Mouse (Mus musculus): ENCODE results near the gene Ufsp1. TPM values are rescaled to one million over a fixed set of nuclear protein-coding genes. Genes with fewer than 3 reads are reported as not detected.

The Ufsp1 gene
- total RNA-seq, 2 experiments from 2014 or later, result 5.2 TPM; not detected in 1

GRCm38 (mm10) chr5:137332857-137333511 is 38.6 kb downstream of the Ufsp1 start:
- ATAC-seq (replicated peaks; ENCODE audit: poor library complexity, severe bottlenecking), result peak; percentile 15

GRCm38 (mm10) chr5:137333512-137334174 is 39.2 kb downstream of the Ufsp1 start, which contains the start of gene Slc12a9:
Gene Slc12a9 (minus strand): TSS chr5:137333597.
- ATAC-seq (replicated peaks; ENCODE audit: poor library complexity, severe bottlenecking), result peak; percentile 91

- no peak for ATAC-seq (replicated peaks; ENCODE audit: poor library complexity, severe bottlenecking)
These were observed 39.9 kb downstream of the Ufsp1 start for GRCm38 (mm10) chr5:137334317-137334716.

- no peak for ATAC-seq (replicated peaks; ENCODE audit: poor library complexity, severe bottlenecking)
These were observed 40.6 kb downstream of the Ufsp1 start for GRCm38 (mm10) chr5:137335066-137335465.

- no peak for ATAC-seq (replicated peaks; ENCODE audit: poor library complexity, severe bottlenecking)
These were observed 42.8 kb downstream of the Ufsp1 start for GRCm38 (mm10) chr5:137337190-137337589.

- peak; percentile 43 for ATAC-seq (replicated peaks; ENCODE audit: poor library complexity, severe bottlenecking)
These were observed 43.8 kb downstream of the Ufsp1 start for GRCm38 (mm10) chr5:137338256-137338655.

- 0 out of 2 replicates have a peak, but pooled peaks have one; percentile 7 for ATAC-seq (replicated peaks; ENCODE audit: poor library complexity, severe bottlenecking)
These were observed 44.3 kb downstream of the Ufsp1 start for GRCm38 (mm10) chr5:137338663-137339289.

GRCm38 (mm10) chr5:137339290-137339979 is 45.0 kb downstream of the Ufsp1 start:
- ATAC-seq (replicated peaks; ENCODE audit: poor library complexity, severe bottlenecking), result peak; percentile 47; the same call in 1 of the 2 replicates

- no peak for ATAC-seq (replicated peaks; ENCODE audit: poor library complexity, severe bottlenecking)
These were observed 45.8 kb downstream of the Ufsp1 start for GRCm38 (mm10) chr5:137340222-137340621.

GRCm38 (mm10) chr5:137342407-137343012 is 48.1 kb downstream of the Ufsp1 start:
- ATAC-seq (replicated peaks; ENCODE audit: poor library complexity, severe bottlenecking), result no peak

- no peak for ATAC-seq (replicated peaks; ENCODE audit: poor library complexity, severe bottlenecking)
These were observed 49.0 kb downstream of the Ufsp1 start for GRCm38 (mm10) chr5:137343412-137343811.

GRCm38 (mm10) chr5:137343869-137344268 is 49.4 kb downstream of the Ufsp1 start:
- ATAC-seq (replicated peaks; ENCODE audit: poor library complexity, severe bottlenecking), result no peak

Other genes with a start within 250 kb of the Ufsp1 start
- gene Ap1s1, start 248.5 kb upstream of the Ufsp1 start, total RNA-seq (2014; fragmentation: Nextera tagmentation), result 84.9 and 95.5 TPM in 2 replicates
- 83.1 and 86.9 TPM in 2 replicates for gene Ap1s1, start 248.5 kb upstream of the Ufsp1 start, total RNA-seq (2017)
- gene Serpine1, start 222.4 kb upstream of the Ufsp1 start, total RNA-seq (2014; fragmentation: Nextera tagmentation), result not detected in 2 replicates
- gene Serpine1, start 222.4 kb upstream of the Ufsp1 start, total RNA-seq (2017), result not detected in 2 replicates
- 24.2 and 28.4 TPM in 2 replicates for gene Trim56, start 178.4 kb upstream of the Ufsp1 start, total RNA-seq (2014; fragmentation: Nextera tagmentation)
- gene Trim56, start 178.4 kb upstream of the Ufsp1 start, total RNA-seq (2017), result 26.0 and 26.9 TPM in 2 replicates
- not detected in 2 replicates for gene Muc3, start 145.3 kb upstream of the Ufsp1 start, total RNA-seq (2014; fragmentation: Nextera tagmentation)
- gene Muc3, start 145.3 kb upstream of the Ufsp1 start, total RNA-seq (2017), result not detected in 2 replicates
- gene Muc3a, start 82.2 kb upstream of the Ufsp1 start, total RNA-seq (2014; fragmentation: Nextera tagmentation), result 0.19 and 0.80 TPM in 2 replicates
- gene Muc3a, start 82.2 kb upstream of the Ufsp1 start, total RNA-seq (2017), result not detected in 2 replicates
- not detected in 2 replicates for gene Ache, start 7.1 kb upstream of the Ufsp1 start, total RNA-seq (2014; fragmentation: Nextera tagmentation)
- gene Ache, start 7.1 kb upstream of the Ufsp1 start, total RNA-seq (2017), result 0.04 and 0.10 TPM in 2 replicates
- gene Srrt, start 13.0 kb downstream of the Ufsp1 start, total RNA-seq (2014; fragmentation: Nextera tagmentation), result 238 and 321 TPM in 2 replicates
- gene Srrt, start 13.0 kb downstream of the Ufsp1 start, total RNA-seq (2017), result 239 and 278 TPM in 2 replicates
- 9.4 and 9.9 TPM in 2 replicates for gene Trip6, start 19.8 kb downstream of the Ufsp1 start, total RNA-seq (2014; fragmentation: Nextera tagmentation)
- 2.9 and 5.6 TPM in 2 replicates for gene Trip6, start 19.8 kb downstream of the Ufsp1 start, total RNA-seq (2017)
- 16.3 and 26.3 TPM in 2 replicates for gene Slc12a9, start 39.0 kb downstream of the Ufsp1 start, total RNA-seq (2014; fragmentation: Nextera tagmentation)
- 6.5 and 6.6 TPM in 2 replicates for gene Slc12a9, start 39.0 kb downstream of the Ufsp1 start, total RNA-seq (2017)
- gene Ephb4, start 55.5 kb downstream of the Ufsp1 start, total RNA-seq (2014; fragmentation: Nextera tagmentation), result not detected in 2 replicates
- gene Ephb4, start 55.5 kb downstream of the Ufsp1 start, total RNA-seq (2017), result not detected in 2 replicates
- 0.66 and 4.7 TPM in 2 replicates for gene Zan, start 182.4 kb downstream of the Ufsp1 start, total RNA-seq (2014; fragmentation: Nextera tagmentation)
- gene Zan, start 182.4 kb downstream of the Ufsp1 start, total RNA-seq (2017), result 0.04 and 0.05 TPM in 2 replicates
- gene Pop7, start 207.9 kb downstream of the Ufsp1 start, total RNA-seq (2014; fragmentation: Nextera tagmentation), result 31.2 and 36.5 TPM in 2 replicates
- 18.3 and 28.9 TPM in 2 replicates for gene Pop7, start 207.9 kb downstream of the Ufsp1 start, total RNA-seq (2017)
- gene Gigyf1, start 223.9 kb downstream of the Ufsp1 start, total RNA-seq (2014; fragmentation: Nextera tagmentation), result 21.0 and 21.7 TPM in 2 replicates
- gene Gigyf1, start 223.9 kb downstream of the Ufsp1 start, total RNA-seq (2017), result 5.2 and 7.7 TPM in 2 replicates
- gene Epo, start 238.6 kb downstream of the Ufsp1 start, total RNA-seq (2014; fragmentation: Nextera tagmentation), result not detected in 2 replicates
- not detected in 2 replicates for gene Epo, start 238.6 kb downstream of the Ufsp1 start, total RNA-seq (2017)
- 335 and 473 TPM in 2 replicates for gene Gnb2, start 238.9 kb downstream of the Ufsp1 start, total RNA-seq (2014; fragmentation: Nextera tagmentation)
- 226 and 299 TPM in 2 replicates for gene Gnb2, start 238.9 kb downstream of the Ufsp1 start, total RNA-seq (2017)